Mouse (Mus musculus) MEL (cell line): Measurements from ENCODE around the gene Dytn.

Experiments
- BHLHE40 ChIP-seq: IDR thresholded peaks from 2 replicates; pipeline ENCODE4 v1.6.1; 2012; ENCODE audit warnings: low read depth, mild to moderate bottlenecking, inconsistent platforms, low read length, improper control_type of control experiment, borderline replicate concordance
- CTCF ChIP-seq, 3 experiments: IDR thresholded peaks in 2 of 3; conservative IDR thresholded peaks in 1 of 3; 2 replicates each; pipeline ENCODE4 v1.5.1; 2011 to 2012; ENCODE audit warnings: low read length in 3 of 3, low read depth in 2 of 3, mild to moderate bottlenecking in 2 of 3, improper control_type of control experiment in 1 of 3, inconsistent platforms in 1 of 3, mixed read lengths in 1 of 3, moderate library complexity in 1 of 3; ENCODE audit not compliant: control insufficient read depth in 1 of 3, insufficient read depth in 1 of 3, poor library complexity in 1 of 3, severe bottlenecking in 1 of 3
- TCF12 ChIP-seq: IDR thresholded peaks from 2 replicates; pipeline ENCODE4 v1.6.1; 2014; ENCODE audit warnings: low read depth, mild to moderate bottlenecking, inconsistent platforms, low read length, improper control_type of control experiment, moderate library complexity

DNA sequence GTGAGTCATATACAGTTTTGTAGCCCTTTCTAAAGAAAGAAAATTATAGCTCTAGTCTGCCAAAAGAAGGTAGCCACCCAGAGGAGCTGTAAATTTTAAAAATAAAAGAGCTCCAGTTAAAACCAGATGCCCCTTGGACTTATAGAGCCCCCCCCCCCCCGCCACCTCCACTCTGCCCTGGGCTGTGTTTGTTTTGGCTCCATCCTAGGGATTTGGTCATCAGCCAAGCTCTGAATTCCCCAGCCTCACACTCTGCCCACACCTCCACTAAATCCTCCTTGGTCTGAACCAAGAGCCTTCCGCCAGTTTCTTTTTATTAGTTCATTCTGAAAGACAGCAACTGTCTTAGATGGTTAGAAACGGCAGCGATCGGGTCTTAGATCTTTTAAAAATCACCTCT, 19.0 kb upstream of the Dytn start:
- TF ChIP-seq TCF12 (no peak), BHLHE40 (no peak), CTCF (IDR thresholded peaks at IDR 0.05 in 2 of 3, conservative IDR thresholded peaks at IDR 0.05 in 1 of 3; ENCODE audit: control insufficient read depth in 1 of 3, insufficient read depth in 1 of 3, low read depth in 2 of 3, low read length in 3 of 3, poor library complexity in 1 of 3, severe bottlenecking in 1 of 3) (no peak)
